Mouse (Mus musculus) megakaryocyte, embryonic 14.5 days (primary cell): ENCODE results near the gene Nin.

Experiments used
- FLI1 ChIP-seq: IDR thresholded peaks from 2 replicates; pipeline ENCODE4 v1.6.1; 2012; ENCODE audit warnings: low read length, inconsistent platforms, mixed read lengths
- GATA1 ChIP-seq: IDR thresholded peaks from 3 replicates; pipeline ENCODE4 v1.6.1; 2012; ENCODE audit warnings: mixed read lengths, low read length, inconsistent platforms, borderline replicate concordance

GRCm38 (mm10) chr12:70023580-70023979 is 89.9 kb downstream of the Nin start:
- TF ChIP-seq GATA1 (no peak), FLI1 (no peak)
